Mouse (Mus musculus) kidney, embryonic 14.5 days (tissue): ENCODE measurements around the gene Mrtfb. TPM values are rescaled to one million over a fixed set of nuclear protein-coding genes. Genes with fewer than 3 reads are reported as not detected.

Experiments
- ATAC-seq: fragments of 200-750 bp; cut with Nextera tagmentation; 2 replicates; pipeline ENCODE4 v1.8.0; 2017; ENCODE audit warnings: moderate number of reproducible peaks, mild to moderate bottlenecking, moderate TSS enrichment, moderate library complexity; ENCODE audit not compliant: low FRiP score, low TSS enrichment
- H3K27ac ChIP-seq: fragments of 300-500 bp; sonication (generic); 2 replicates; pipeline ENCODE4 v1.5.1; 2014; ENCODE audit warnings: low read depth, mild to moderate bottlenecking, low read length, moderate library complexity, mixed read lengths
- H3K27me3 ChIP-seq: fragments of 300-500 bp; sonication (generic); 2 replicates; pipeline ENCODE4 v1.6.1; 2014; ENCODE audit warnings: mild to moderate bottlenecking, low read length; ENCODE audit not compliant: control insufficient read depth, insufficient read depth
- H3K36me3 ChIP-seq: fragments of 300-500 bp; sonication (generic); 2 replicates; pipeline ENCODE4 v1.6.1; 2014; ENCODE audit warnings: low read length, mixed read lengths; ENCODE audit not compliant: control insufficient read depth, insufficient read depth
- H3K4me1 ChIP-seq: fragments of 300-500 bp; sonication (generic); 2 replicates; pipeline ENCODE4 v1.6.1; 2014; ENCODE audit warnings: low read length, mixed read lengths; ENCODE audit not compliant: control insufficient read depth, insufficient read depth
- H3K4me2 ChIP-seq: fragments of 300-500 bp; sonication (generic); replicated peaks from 2 replicates; pipeline ENCODE4 v1.6.1; 2014; ENCODE audit warnings: low read depth, mild to moderate bottlenecking, low read length
- H3K4me3 ChIP-seq: fragments of 300-500 bp; sonication (generic); 2 replicates; pipeline ENCODE4 v1.5.1; 2014; ENCODE audit warnings: mild to moderate bottlenecking, low read length
- H3K9ac ChIP-seq: fragments of 300-500 bp; sonication (generic); 2 replicates; pipeline ENCODE4 v1.6.1; 2014; ENCODE audit warnings: low read depth, mild to moderate bottlenecking, low read length, moderate library complexity
- H3K9me3 ChIP-seq: fragments of 300-500 bp; sonication (generic); 2 replicates; pipeline ENCODE4 v1.6.1; 2016; ENCODE audit warnings: low read length; ENCODE audit not compliant: control insufficient read depth
- WGBS: fragments of 180-500 bp; shearing (Covaris S2); extraction: QIAGEN DNeasy Blood & Tissue Kit; methylation state at CpG from one replicate; pipeline ENCODE4 v1.1.7; 2014; 5-methylcytosine and 5-hydroxymethylcytosine counted together
- polyA plus RNA-seq: library from polyadenylated mRNA; unstranded; fragments of >200 nt; fragmentation: Nextera tagmentation; extraction: Ambion mirVana; gene quantifications from 2 replicates; pipeline ENCODE4 v1.2.1, GENCODE M21; 2014

Gene Mrtfb
- polyA plus RNA-seq, 1 experiment from 2014 or later, result 30.1 TPM

DNA sequence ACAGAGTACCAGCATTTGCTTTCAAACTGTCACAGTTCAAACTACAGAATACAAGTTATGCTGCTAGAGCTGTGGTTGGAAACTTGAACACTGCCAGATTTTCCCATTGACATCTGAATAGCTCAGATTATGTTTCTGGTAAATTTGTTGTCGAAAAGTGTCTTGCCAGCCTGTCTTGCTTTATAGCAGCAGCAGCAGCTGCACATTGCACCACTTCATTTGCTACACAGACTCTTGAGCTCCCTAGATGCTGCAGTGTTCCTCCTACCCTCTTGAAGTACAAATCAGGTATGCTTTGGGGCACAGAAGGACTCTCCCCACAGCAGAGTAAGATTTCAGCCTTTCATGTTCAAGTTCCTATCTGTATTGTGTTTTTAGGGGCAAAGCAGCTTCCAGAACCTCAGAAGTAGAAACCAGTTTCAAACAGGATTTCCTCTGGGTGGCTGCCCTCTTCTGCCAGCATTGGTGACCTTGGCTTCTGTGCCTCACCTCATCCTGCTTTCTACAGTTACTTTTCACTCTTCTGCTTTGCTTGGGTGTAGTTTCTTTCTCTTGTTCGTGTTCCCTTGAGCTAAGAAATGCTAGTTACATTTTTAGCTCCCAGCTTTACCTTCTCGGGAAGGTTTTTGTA is 49.9 kb downstream of the Mrtfb start:
- Histone ChIP-seq H3K4me2 (no peak overlapping the region), H3K4me3 (no peak overlapping the region), H3K4me1 (no peaks in the 10 kb centered on the region), H3K9ac (no peak overlapping the region), H3K36me3 (no peaks in the 10 kb centered on the region), H3K27ac (no peak overlapping the region), H3K9me3 (no peaks in the 10 kb centered on the region), H3K27me3 (no peaks in the 10 kb centered on the region)
- ATAC-seq, result no peak
- 83% methylated on average over 3 of the region's 3 CpGs for WGBS

DNA sequence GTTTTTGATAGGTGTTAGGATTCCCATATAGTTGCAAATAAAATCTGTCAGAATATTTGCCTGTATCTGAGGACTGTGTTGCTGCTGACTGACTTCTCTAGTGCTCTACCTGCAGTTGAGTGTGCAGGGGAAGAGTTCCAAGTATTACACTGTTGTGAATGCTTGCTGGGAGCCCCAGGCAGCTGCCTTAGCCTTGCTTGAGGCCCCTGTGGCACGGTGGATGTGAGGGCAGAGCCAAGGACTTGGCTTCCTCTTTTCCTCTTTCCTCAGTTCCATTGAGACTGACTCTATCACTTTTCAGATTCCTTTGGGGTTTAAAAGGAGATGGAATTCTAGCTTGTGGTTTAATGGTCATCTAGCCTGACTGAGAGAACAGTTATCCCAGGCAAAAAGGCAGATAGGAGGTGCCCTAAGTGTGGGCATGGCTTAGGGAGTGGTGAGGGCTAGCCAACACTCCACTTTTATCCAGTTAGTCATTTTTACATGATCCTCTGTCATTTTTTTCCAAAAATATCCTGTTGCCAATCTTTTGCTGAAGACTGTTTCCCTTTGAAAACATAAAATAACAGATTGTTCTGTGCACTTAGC is 53.9 kb downstream of the Mrtfb start:
- H3K27ac ChIP-seq, result no peak overlapping the region
- H3K4me3 ChIP-seq, result no peak overlapping the region
- 65% methylated on average over 1 of the region's 1 CpGs for WGBS
- no peaks in the 10 kb centered on the region for H3K9me3 ChIP-seq
- H3K4me2 ChIP-seq, result no peak overlapping the region
- no peaks in the 10 kb centered on the region for H3K36me3 ChIP-seq
- no peaks in the 10 kb centered on the region for H3K27me3 ChIP-seq
- no peak overlapping the region for H3K9ac ChIP-seq
- no peaks in the 10 kb centered on the region for H3K4me1 ChIP-seq
- no peak for ATAC-seq

DNA sequence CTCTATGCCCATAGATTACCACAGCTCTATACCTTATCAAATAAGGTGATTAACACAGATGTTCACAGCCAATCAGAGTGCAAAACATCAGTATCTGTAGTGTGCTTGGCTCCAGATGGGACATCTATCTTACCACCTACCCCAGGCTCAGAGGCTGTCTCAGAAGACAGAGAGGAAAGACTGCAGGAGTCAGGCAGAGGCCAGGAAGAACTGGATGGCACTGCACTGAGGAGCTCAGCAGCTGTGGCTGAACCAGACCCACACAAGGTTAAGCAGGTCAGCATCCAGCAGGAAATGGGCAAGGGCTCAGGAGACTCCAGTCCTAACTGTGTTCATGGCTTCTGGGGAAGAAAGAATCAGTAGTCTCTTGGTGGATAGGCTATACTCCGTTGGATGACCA is 55.1 kb downstream of the Mrtfb start:
- Histone ChIP-seq H3K36me3 (no peaks in the 10 kb centered on the region), H3K4me3 (no peak overlapping the region), H3K27me3 (no peaks in the 10 kb centered on the region), H3K9ac (no peak overlapping the region), H3K9me3 (no peaks in the 10 kb centered on the region), H3K27ac (no peak overlapping the region), H3K4me2 (no peak overlapping the region), H3K4me1 (no peaks in the 10 kb centered on the region)
- WGBS, result 84% methylated on average over 1 of the region's 1 CpGs
- 0 out of 2 replicates have a peak, but pooled peaks have one; percentile 24 for ATAC-seq

DNA sequence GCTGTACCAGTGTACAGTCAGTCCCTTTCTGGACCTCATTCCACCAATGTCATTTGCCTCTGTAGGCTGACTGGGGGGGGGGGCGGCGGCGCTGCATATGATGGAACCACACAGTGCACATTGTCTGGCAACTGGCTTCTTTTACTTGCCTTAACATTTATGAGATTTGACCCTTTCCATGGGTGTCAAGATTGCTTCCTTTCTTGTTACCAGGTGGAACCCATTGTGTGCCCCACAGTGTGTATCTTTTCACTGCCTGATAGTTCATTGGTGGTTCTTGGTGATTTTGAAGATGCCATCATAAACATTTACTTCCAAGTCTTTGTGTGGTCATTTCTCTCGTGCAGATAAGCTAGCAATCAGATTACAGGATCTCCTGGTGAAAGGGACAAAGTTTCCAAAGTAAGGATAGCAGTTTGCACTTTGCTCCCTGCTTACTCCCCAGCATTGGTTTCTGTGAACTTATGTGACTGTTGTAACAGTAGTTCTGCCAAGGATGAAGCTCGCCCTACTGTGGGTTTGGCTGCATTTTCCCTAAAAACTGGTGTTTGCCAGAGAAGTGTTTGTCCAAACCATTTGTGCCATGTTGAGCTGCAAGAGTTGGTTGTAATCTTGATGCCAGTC is 56.9 kb downstream of the Mrtfb start:
- Histone ChIP-seq H3K4me2 (no peak overlapping the region), H3K36me3 (no peaks in the 10 kb centered on the region), H3K27ac (no peak overlapping the region), H3K9ac (no peak overlapping the region), H3K4me1 (no peaks in the 10 kb centered on the region), H3K4me3 (no peak overlapping the region), H3K27me3 (no peaks in the 10 kb centered on the region), H3K9me3 (no peaks in the 10 kb centered on the region)
- ATAC-seq, result no peak
- WGBS, result 85% methylated on average over 5 of the region's 5 CpGs

DNA sequence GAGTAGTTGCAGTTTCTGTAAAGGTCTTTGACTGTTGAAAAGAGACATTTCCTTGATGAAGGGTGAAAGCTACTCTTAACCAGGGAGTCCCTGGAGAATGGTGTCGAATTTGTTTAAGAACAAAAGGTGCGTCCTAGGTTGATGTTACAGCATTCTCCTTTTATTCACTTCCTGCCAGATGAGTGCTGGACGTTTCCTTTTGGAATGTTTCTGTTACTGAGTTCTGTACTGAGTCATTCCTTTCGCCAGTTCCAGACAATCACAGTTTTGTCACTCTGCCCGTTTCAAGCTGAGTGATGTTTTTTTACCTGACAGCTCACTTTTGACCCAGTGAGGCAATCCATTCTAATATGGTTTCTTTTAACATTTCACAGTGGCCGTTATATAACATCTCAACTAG is 67.5 kb downstream of the Mrtfb start:
- 48% methylated on average over 6 of the region's 6 CpGs for WGBS
- Histone ChIP-seq H3K4me2 (no peak overlapping the region), H3K4me3 (no peak overlapping the region), H3K36me3 (peaks cover 17% of the 10 kb centered on the region; the same call in 1 of the 2 replicates), H3K9ac (no peak overlapping the region), H3K9me3 (no peaks in the 10 kb centered on the region), H3K27me3 (no peaks in the 10 kb centered on the region), H3K27ac (no peak overlapping the region), H3K4me1 (no peaks in the 10 kb centered on the region)
- ATAC-seq, result no peak

- H3K27me3 ChIP-seq, result no peaks in the 10 kb centered on the region
- H3K4me2 ChIP-seq, result no peak overlapping the region
- ATAC-seq, result no peak
- peaks cover 17% of the 10 kb centered on the region; the same call in 1 of the 2 replicates for H3K36me3 ChIP-seq
- H3K9ac ChIP-seq, result no peak overlapping the region
- H3K27ac ChIP-seq, result no peak overlapping the region
- no peaks in the 10 kb centered on the region for H3K4me1 ChIP-seq
- no peak overlapping the region for H3K4me3 ChIP-seq
- H3K9me3 ChIP-seq, result no peaks in the 10 kb centered on the region
- 97% methylated on average over 3 of the region's 3 CpGs for WGBS
Observed at GRCm38 (mm10) chr16:13326622-13327021, 70.3 kb downstream of the Mrtfb start.

- no peaks in the 10 kb centered on the region for H3K27me3 ChIP-seq
- no peaks in the 10 kb centered on the region for H3K9me3 ChIP-seq
- no peak for ATAC-seq
- 92% methylated on average over 4 of the region's 4 CpGs for WGBS
- H3K4me3 ChIP-seq, result no peak overlapping the region
- no peaks in the 10 kb centered on the region for H3K4me1 ChIP-seq
- H3K36me3 ChIP-seq, result peaks cover 17% of the 10 kb centered on the region; the same call in 1 of the 2 replicates
- H3K4me2 ChIP-seq, result no peak overlapping the region
- no peak overlapping the region for H3K27ac ChIP-seq
- no peak overlapping the region for H3K9ac ChIP-seq
Observed at GRCm38 (mm10) chr16:13328646-13329045, 72.4 kb downstream of the Mrtfb start.

- no peak overlapping the region for H3K27ac ChIP-seq
- H3K36me3 ChIP-seq, result peaks cover 17% of the 10 kb centered on the region; the same call in 1 of the 2 replicates
- H3K4me3 ChIP-seq, result no peak overlapping the region
- H3K4me1 ChIP-seq, result no peaks in the 10 kb centered on the region
- 82% methylated on average over 3 of the region's 3 CpGs for WGBS
- H3K9me3 ChIP-seq, result no peaks in the 10 kb centered on the region
- H3K9ac ChIP-seq, result no peak overlapping the region
- no peaks in the 10 kb centered on the region for H3K27me3 ChIP-seq
- no peak overlapping the region for H3K4me2 ChIP-seq
- ATAC-seq, result no peak
Observed at GRCm38 (mm10) chr16:13329640-13330039, 73.4 kb downstream of the Mrtfb start.

DNA sequence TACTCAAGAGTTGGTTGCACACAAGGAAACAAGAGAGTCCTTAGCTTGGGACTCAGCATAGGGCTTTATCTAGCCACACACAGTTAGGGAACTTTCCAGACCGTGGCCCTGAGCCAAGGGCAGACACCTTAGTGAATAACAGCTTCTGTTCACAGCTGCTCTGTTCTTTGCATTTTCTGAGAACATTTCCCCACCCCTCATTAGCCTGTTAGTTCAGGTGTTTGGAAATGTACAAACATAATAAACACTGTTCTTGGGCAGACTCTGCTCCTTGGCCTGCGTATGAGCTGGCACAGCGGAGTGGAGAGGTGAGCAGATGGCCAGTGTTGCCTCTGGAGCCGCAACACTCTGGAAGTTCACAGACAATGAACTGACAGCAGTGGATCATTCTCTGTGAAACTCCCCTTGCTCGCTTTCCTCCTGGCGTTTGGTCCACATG is 74.0 kb downstream of the Mrtfb start:
- ATAC-seq, result no peak
- WGBS, result 63% methylated on average over 6 of the region's 6 CpGs

More for the DNA sequence above, 74.0 kb downstream of the Mrtfb start:
- H3K36me3 ChIP-seq, result peaks cover 17% of the 10 kb centered on the region; the same call in 1 of the 2 replicates
- no peaks in the 10 kb centered on the region for H3K9me3 ChIP-seq
- H3K4me1 ChIP-seq, result no peaks in the 10 kb centered on the region
- no peak overlapping the region for H3K4me3 ChIP-seq
- H3K9ac ChIP-seq, result no peak overlapping the region
- H3K27ac ChIP-seq, result no peak overlapping the region
- no peak overlapping the region for H3K4me2 ChIP-seq
- no peaks in the 10 kb centered on the region for H3K27me3 ChIP-seq
